Mouse (Mus musculus) lung, postnatal 0 days (tissue): Measurements from ENCODE around the gene Jph3. TPM values are rescaled to one million over a fixed set of nuclear protein-coding genes. Genes with fewer than 3 reads are reported as not detected.

Source experiments
- ATAC-seq: fragments of 200-750 bp; cut with Nextera tagmentation; 2 replicates; pipeline ENCODE4 v1.8.0; 2017; ENCODE audit warnings: moderate library complexity
- DNase-seq: peaks from one replicate; pipeline ENCODE4 v3.0.0-alpha.2; 2016; ENCODE audit warnings: low spot score
- H3K27ac ChIP-seq: fragments of 300-500 bp; sonication (generic); 2 replicates; pipeline ENCODE4 v1.5.1; 2014; ENCODE audit warnings: antibody characterized with exemption, mild to moderate bottlenecking, low read length, mixed read lengths
- H3K27me3 ChIP-seq: fragments of 300-500 bp; sonication (generic); replicated peaks from 2 replicates; pipeline ENCODE4 v1.6.1; 2014; ENCODE audit warnings: low read length, mixed read lengths; ENCODE audit not compliant: insufficient read depth
- H3K36me3 ChIP-seq: fragments of 300-500 bp; sonication (generic); 2 replicates; pipeline ENCODE4 v1.6.1; 2014; ENCODE audit warnings: low read length, mixed read lengths; ENCODE audit not compliant: insufficient read depth
- H3K4me1 ChIP-seq: fragments of 300-500 bp; sonication (generic); 2 replicates; pipeline ENCODE4 v1.6.1; 2014; ENCODE audit warnings: antibody characterized with exemption, low read depth, low read length, mixed read lengths; ENCODE audit not compliant: insufficient read depth
- H3K4me2 ChIP-seq: fragments of 300-500 bp; sonication (generic); replicated peaks from 2 replicates; pipeline ENCODE4 v1.6.1; 2014; ENCODE audit warnings: low read depth, mild to moderate bottlenecking, low read length, moderate library complexity, mixed read lengths
- H3K4me3 ChIP-seq: fragments of 300-500 bp; sonication (generic); 2 replicates; pipeline ENCODE4 v1.5.1; 2014; ENCODE audit warnings: low read depth, low read length
- H3K9ac ChIP-seq: fragments of 300-500 bp; sonication (generic); replicated peaks from 2 replicates; pipeline ENCODE4 v1.6.1; 2014; ENCODE audit warnings: low read depth, mild to moderate bottlenecking
- H3K9me3 ChIP-seq: fragments of 300-500 bp; sonication (generic); 2 replicates; pipeline ENCODE4 v1.6.1; 2016; ENCODE audit warnings: low read length, mixed read lengths
- CTCF ChIP-seq: IDR thresholded peaks from 2 replicates; pipeline ENCODE4 v1.5.1; 2016; ENCODE audit warnings: antibody characterized with exemption, mild to moderate bottlenecking
- EP300 ChIP-seq: IDR thresholded peaks from 2 replicates; pipeline ENCODE4 v1.6.1; 2016; ENCODE audit warnings: antibody characterized with exemption, mild to moderate bottlenecking, control low read depth
- WGBS: fragments of 180-500 bp; shearing (Covaris S2); extraction: QIAGEN DNeasy Blood & Tissue Kit; methylation state at CpG from one replicate; pipeline ENCODE4 v1.1.7; 2014; 5-methylcytosine and 5-hydroxymethylcytosine counted together
- polyA plus RNA-seq: library from polyadenylated mRNA; unstranded; fragments of >200 nt; fragmentation: Nextera tagmentation; extraction: Ambion mirVana; gene quantifications from 2 replicates; pipeline ENCODE4 v1.2.1, GENCODE M21; 2015

Gene Jph3
- 0.08 and 0.13 TPM in 2 replicates for polyA plus RNA-seq

DNA sequence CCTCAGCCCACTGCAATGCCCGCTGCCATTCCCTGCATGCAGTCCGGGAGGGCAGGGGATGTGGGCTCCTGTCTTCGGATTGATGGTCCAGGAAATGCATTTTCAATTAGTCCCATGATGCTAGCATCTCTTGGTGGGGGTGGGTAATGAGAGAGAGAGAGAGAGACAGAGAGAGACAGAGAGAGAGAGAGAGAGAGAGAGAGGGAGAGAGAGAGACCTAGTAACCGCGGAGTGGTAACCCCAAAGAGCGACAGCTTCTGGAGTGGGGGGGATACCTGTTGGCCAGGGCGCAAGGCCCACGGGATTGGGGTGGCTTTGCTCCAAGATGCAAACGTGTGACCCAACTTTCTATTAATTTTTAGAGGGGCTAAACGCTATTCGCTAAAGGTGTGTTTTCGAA, at the start of gene Jph3:
Gene Jph3 (plus strand): TSS at position 301 of the 400 bp plus-strand sequence.
- no peaks in the 10 kb centered on the region for H3K4me1 ChIP-seq
- peak within 1 kb of the TSS; percentile 62 for H3K4me2 ChIP-seq
- H3K4me3 ChIP-seq, result peak within 1 kb of the TSS; percentile 26; the same call in 1 of the 2 replicates
- no peak for ATAC-seq
- WGBS, result 6% methylated on average over 12 of the region's 12 CpGs
- H3K27ac ChIP-seq, result no peak within 1 kb of the TSS
- DNase-seq, result no peak
- H3K27me3 ChIP-seq, result peaks cover 50% of the 10 kb centered on the region
- H3K9ac ChIP-seq, result no peak within 1 kb of the TSS
- H3K36me3 ChIP-seq, result no peaks in the 10 kb centered on the region
- TF ChIP-seq EP300 (no peak), CTCF (no peak)
- H3K9me3 ChIP-seq, result no peaks in the 10 kb centered on the region

DNA sequence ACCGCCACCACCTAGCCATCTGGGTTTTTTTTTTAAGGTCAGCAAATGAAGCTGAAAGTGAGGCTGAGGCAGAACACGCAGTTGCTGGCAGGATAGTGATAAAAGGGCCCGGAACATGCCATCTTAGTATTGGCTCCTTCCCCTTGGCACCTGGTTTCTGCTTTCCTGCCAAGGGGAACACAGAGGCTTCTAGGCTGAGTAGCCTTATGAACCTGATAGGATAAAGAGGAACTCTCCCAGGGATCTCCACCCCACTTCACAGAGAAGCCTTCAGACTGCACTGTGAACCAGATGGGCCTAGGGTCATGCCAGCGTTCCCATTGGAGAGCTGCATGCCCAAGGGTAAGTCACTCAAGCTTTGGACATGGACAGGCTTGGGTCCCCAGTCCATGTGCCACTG, 48.5 kb upstream of the Jph3 start:
- 85% methylated on average over 4 of the region's 4 CpGs for WGBS

DNA sequence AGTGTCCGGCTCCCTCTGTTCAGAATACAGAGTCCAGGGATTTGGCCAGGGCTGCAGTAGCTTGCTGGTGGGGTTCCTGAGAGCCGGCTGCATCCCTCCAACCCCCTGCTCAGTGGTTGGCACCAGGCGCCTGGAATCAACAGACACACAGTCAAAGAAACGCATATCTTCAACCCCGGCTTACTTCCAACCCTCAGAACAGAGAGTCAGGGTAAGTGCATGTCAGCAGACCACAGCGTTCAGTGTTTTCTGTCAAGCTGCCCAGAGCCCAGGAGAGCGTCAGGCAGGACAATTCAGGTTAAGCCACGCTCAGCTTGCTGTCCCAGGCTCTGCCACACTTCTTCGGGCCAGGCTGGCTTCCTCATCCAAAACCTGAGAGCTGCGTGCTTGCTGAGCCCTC, 48.0 kb upstream of the Jph3 start:
- WGBS, result 45% methylated on average over 10 of the region's 10 CpGs
- Histone ChIP-seq H3K4me1 (no peaks in the 10 kb centered on the region), H3K9me3 (no peaks in the 10 kb centered on the region), H3K4me3 (no peak overlapping the region), H3K36me3 (no peaks in the 10 kb centered on the region), H3K4me2 (no peak overlapping the region), H3K9ac (no peak overlapping the region), H3K27ac (no peak overlapping the region), H3K27me3 (no peaks in the 10 kb centered on the region)
- TF ChIP-seq EP300 (no peak), CTCF (no peak)
- ATAC-seq (no peak), DNase-seq (no peak)

More for the DNA sequence above, 48.5 kb upstream of the Jph3 start:
- Histone ChIP-seq H3K9ac (no peak overlapping the region), H3K36me3 (no peaks in the 10 kb centered on the region), H3K9me3 (no peaks in the 10 kb centered on the region), H3K4me2 (no peak overlapping the region), H3K27me3 (no peaks in the 10 kb centered on the region), H3K27ac (no peak overlapping the region), H3K4me1 (no peaks in the 10 kb centered on the region), H3K4me3 (no peak overlapping the region)
- DNase-seq, result no peak
- no peak for ATAC-seq
- TF ChIP-seq CTCF (no peak), EP300 (no peak)

DNA sequence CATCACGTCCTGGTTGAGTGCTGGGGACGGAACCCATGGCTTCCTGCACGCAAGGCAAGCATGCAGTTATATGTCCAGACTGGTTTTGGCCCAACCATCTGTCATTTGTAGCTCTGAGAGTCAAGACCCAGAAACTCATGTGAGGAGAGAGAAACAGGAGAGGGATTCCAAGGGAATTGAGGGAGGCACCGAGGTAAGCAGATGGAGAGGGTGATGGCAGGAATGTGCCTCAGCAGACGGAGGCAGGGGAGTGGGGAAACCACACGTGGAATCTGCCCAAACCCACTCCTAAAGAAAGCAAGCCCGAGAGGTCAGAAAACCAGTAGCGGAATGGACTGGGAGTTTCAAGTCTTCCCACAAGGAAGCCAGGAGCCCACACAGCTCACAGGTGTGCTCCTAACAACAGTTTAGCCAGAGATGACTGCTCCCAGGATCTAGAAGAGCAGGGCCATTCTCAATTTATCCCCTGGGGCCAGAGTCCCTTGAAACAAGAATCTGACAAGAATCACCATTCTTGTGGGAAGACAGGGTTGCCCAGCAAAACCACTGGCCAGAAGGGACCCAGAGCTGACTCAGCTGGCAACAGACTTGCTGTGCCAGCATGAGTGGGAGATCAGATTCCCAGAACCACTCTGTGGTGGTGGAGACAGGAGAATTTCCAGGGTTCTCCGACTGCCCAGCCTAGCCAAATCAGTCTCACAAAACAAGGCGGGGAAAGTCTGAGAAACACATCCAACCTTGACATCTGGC, 46.2 kb upstream of the Jph3 start:
- Histone ChIP-seq H3K9ac (no peak overlapping the region), H3K9me3 (no peaks in the 10 kb centered on the region), H3K27ac (no peak overlapping the region), H3K4me2 (no peak overlapping the region), H3K4me1 (no peaks in the 10 kb centered on the region), H3K4me3 (no peak overlapping the region), H3K27me3 (no peaks in the 10 kb centered on the region), H3K36me3 (no peaks in the 10 kb centered on the region)
- WGBS, result 60% methylated on average over 10 of the region's 10 CpGs
- TF ChIP-seq CTCF (no peak), EP300 (no peak)
- no peak for ATAC-seq
- DNase-seq, result no peak

- Histone ChIP-seq H3K9ac (no peak overlapping the region), H3K36me3 (no peaks in the 10 kb centered on the region), H3K4me2 (no peak overlapping the region), H3K9me3 (no peaks in the 10 kb centered on the region), H3K4me3 (no peak overlapping the region), H3K4me1 (no peaks in the 10 kb centered on the region), H3K27me3 (no peaks in the 10 kb centered on the region), H3K27ac (no peak overlapping the region)
- TF ChIP-seq CTCF, result peak; percentile 93
- TF ChIP-seq EP300, result no peak
- 9% methylated on average over 4 of the region's 4 CpGs for WGBS
- ATAC-seq (no peak), DNase-seq (peak; percentile 68)
Measured at GRCm38 (mm10) chr8:121685419-121685818, 44.0 kb upstream of the Jph3 start.

GRCm38 (mm10) chr8:121687455-121688161, 41.8 kb upstream of the Jph3 start:
- H3K27ac ChIP-seq, result no peak overlapping the region
- H3K4me1 ChIP-seq, result no peaks in the 10 kb centered on the region
- no peak overlapping the region for H3K4me3 ChIP-seq
- H3K36me3 ChIP-seq, result no peaks in the 10 kb centered on the region
- TF ChIP-seq CTCF (no peak), EP300 (no peak)
- H3K27me3 ChIP-seq, result no peaks in the 10 kb centered on the region
- no peak overlapping the region for H3K9ac ChIP-seq
- H3K9me3 ChIP-seq, result no peaks in the 10 kb centered on the region
- no peak for ATAC-seq
- H3K4me2 ChIP-seq, result no peak overlapping the region
- no peak for DNase-seq
- 60% methylated on average over 14 of the region's 14 CpGs for WGBS
